Mouse (Mus musculus): ENCODE measurements at regions not wholly inside any gene's neighbourhood (a gene's known extent, or its start where the extent isn't known, plus 50 kb on each side); places are given as distances from the start of the nearest gene placed in this dataset.
"Not testable (repeated sequence)": the region's sequence is repeated elsewhere in the genome, so short reads cannot be mapped to it uniquely, and the experiment has no call there.

DNA sequence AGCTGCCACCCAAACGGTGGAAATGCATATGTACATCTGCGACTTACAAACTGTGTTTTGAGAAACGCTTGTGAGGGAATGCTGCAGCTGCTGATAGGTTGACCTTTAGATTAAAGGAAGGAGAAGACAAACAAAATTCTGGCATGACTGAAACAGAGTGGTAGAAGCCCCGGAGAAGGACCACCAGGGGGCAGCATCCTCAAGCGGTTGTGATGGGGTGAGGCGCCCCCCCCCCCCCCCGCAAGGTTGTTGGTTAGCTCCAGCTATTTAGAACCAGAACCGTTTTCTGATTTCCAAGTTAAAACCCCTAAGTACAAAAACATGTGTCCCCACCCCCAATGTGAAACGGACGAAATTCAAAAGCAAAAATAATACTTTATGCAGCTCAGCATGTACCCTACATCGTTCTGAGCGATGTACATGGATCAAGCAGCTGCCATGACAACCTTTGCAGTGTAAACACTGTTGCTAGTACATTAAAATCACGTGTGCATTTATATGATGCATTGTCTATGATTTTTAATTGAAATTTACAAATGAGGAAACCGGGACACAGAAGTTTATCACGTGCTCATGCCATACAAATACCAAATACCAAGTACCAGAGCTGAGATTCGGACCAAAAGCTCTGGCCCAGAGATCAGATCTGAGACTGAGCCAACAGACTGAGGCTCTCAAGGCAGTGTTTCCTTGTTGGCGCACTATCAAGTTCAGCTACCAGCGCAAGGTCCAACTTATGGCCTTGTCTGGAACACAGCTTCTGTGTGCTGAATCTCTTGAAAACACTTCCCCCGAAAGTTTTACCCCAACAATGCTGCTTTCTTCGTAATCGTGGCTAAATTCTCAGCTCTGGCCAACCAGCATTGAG is 100.0 kb upstream of the Ifngr1 start:
- peak; percentile 73 for ATAC-seq (replicated peaks; ENCODE audit: poor library complexity)

DNA sequence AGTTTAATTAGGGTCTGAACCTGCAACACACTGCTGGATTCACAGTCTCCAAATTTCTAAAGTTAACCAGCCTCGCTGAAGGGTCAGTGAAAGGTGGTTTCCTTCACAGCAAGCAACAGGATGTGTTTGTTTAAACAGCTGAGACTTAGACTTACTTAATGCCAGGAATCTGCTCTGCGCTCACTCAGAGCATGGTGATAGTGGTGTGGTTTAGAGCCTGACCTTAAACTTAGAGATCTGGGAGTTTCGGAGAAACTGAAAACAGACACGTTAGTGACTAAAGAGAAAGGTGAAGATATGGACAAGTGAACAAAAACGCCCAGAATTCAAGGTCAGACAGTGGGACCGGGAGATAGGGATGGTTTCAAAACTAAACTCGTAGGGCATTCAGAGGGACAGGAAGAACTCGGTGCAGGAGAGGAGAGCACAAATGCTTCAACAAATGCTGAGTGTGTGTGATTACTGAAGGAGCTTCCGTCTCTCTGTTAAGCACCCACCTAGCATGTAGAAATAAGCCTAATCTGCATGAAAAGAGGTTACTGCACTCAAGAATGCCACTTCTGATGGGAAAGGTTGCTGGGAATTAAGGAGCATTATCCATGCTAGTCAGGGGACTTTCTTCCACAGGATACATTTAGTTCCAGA is 97.2 kb upstream of the Ifngr1 start:
- peak; percentile 52 for ATAC-seq (replicated peaks; ENCODE audit: poor library complexity)

DNA sequence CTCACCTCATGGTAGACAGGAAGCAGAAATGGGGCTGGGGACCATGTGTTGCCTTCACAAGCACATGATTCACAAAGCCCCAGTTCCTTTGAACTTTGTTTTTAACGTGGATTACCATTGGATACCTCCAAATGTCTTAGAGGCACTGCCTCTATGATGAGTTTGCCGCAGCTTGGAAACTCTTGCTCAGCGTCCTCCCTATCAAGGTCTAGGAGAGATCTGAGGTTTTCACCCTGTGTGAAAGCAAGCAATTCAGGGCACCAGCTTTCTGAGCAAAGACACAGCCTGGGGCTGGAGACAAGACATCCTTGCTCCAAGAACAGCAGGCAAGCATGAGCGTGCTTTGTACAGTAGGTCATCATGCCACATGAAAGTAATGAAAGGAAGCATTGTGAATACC is 93.6 kb upstream of the Ifngr1 start:
- no peak for ATAC-seq (replicated peaks; ENCODE audit: poor library complexity)

DNA sequence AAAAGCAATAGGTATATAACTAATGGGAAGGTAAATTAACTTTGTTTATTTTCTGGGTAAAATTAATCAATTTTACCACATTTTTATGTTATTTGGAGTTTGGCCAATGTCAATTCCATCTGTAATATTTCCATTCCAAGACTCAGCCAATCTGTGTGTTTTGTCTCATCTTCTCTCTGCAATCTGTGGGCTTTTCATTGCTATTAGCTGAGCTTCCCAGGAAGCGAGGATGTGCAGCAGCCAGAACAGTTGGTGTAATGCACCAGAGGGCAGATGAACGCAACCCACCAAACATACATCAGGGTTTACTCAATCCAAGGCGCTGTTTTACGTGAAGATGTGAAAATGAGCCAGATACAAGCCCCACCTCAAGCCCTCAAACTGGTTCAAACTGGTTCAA is 88.9 kb upstream of the Ifngr1 start:
- ATAC-seq (replicated peaks; ENCODE audit: poor library complexity) = no peak

DNA sequence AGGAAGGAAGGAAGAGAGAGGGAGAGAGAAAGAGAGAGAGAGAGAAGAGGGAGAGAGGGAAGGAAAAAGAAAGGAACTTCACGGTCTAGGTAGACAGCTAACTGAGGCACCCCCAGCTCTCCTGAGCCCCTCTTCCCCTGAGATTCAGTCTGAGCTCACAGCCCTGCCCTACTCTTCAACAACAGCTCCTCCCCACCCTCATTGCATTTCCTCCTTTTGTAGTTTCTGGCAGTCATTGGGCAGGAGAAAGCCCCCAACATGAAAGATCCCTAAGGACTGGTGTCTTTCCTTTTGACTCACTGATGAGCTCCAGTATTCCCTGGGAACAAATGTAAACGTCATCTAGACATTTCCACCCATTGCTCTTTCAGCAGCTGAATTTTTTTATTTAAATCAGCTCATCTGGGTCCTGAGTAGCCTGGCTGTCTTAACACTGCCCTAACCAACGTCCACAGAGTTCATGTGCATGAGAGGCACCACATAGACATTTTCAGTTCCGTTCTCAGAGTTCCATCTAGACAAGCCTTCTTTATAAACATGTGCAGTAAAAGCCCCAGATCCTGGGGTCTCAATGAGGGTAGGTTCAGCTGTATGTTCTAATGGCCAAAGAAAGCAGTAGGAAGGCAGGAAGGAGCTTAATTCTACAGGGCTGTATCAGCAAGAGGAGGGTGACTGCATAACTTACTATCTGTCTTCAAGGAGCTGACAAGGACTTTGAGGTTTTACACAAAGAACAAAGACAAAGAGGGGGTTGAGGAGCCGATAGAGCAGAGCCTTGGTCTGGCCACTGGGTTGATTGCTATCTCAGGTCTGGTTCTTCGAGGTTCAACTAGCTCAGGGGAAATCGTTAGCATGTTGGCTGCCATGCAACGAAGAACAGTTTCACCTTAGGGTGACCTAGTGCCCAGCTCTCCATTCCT is 87.6 kb upstream of the Ifngr1 start:
- ATAC-seq (replicated peaks; ENCODE audit: poor library complexity) = 0 out of 2 replicates have a peak, but pooled peaks have one; percentile 9

DNA sequence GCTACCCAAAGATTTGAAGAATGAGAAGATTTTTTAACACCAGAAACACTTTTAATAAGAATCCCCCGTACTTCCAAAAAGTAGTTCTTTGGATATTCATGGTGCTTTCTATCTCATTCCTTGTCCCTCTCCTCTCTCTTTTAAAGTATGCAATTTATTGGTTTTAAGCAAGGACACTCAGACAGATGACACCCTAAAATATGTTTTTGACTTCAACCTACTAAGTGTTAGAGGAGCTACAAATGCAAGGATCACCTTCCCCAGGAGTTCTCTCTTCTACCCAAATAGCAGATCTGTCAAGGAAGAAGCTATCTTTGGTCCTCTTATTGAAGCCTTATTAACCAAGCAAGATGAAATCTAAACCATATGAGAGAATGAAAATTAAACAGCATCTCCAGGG is 86.6 kb upstream of the Ifngr1 start:
- no peak for ATAC-seq (replicated peaks; ENCODE audit: poor library complexity)

DNA sequence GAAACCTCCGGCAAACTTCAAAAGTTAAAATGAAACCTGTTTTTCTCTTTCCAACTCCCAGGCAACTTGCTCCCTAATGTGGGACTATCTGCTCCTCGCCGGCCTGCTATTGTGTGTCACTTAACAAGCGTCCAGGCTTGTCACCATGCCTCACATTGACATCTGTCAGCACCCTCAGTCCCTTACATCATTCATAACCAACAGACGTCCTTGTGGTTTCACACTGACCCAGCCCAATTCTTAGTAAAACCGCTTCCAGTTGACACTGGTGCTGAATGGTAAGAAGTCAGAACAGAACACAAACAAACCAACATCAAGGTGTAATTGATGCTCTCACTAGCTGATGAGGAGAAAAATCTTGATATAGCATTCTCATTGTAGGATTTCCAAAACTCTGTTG is 85.8 kb upstream of the Ifngr1 start:
- peak; percentile 77 for ATAC-seq (replicated peaks; ENCODE audit: poor library complexity)

DNA sequence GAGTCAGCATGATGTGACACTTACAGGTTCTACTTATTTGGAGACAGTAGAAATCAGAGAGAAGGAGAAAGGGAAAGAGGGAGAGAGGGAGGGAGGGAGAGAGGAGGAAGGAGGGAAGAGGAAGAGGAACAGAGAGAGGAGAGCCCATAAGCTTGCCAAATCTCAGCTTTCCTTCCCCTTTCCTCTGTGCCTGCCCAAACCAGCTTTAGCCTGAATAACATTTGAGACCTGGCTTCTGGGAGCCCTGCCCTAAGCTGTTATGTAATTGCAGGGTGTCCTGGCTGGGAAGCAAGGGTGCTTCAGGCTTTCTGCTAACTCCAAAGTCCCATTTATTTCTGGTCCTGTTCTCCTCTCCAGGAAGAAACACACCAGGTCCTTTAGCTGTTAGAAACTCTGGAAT is 85.3 kb upstream of the Ifngr1 start:
- peak; percentile 88 for ATAC-seq (replicated peaks; ENCODE audit: poor library complexity)

DNA sequence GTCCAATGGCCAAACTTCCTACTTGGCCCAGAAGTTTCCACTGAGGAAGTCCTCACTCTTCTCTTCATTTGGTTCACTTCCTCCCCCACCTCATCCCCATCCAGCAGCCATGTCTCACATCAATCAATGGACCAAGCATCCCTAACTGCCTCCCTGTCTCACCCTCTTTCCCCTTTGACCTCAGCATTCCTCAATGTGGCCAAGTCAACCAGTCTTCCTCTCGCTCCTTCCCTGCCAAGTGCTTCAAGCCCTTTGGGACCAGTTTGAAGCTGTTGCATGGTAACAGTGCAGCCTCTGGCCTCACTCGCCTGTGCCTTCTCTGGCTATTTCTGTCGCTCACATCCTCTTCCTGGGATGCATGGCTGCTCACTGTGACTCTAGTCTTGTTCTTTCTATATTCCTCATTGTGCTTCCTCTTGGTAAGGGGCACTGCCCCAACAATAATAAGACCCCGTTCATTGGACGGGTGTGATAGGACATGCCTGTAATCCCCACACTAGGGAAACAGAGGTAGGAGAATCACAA is 83.5 kb upstream of the Ifngr1 start:
- no peak for ATAC-seq (replicated peaks; ENCODE audit: poor library complexity)

DNA sequence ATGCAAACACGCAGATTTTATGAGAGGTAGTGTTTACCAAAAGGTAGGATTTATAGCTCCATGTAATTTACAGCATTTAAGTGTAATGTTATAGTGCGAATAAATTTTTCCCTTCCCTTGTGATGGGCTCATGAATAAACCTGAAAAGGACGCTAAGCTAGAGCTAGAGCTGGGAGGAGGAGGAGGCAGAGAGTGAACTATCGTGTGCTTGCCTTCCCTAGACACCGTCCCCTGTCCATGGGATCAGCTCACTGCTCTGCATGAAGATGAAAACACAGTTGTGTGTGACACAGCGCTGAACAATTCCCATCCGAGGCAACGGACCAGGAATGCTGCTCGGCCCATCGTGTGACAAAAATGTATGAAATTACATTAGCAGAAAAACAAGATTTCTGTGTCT is 81.7 kb upstream of the Ifngr1 start:
- ATAC-seq (replicated peaks; ENCODE audit: poor library complexity) = no peak

DNA sequence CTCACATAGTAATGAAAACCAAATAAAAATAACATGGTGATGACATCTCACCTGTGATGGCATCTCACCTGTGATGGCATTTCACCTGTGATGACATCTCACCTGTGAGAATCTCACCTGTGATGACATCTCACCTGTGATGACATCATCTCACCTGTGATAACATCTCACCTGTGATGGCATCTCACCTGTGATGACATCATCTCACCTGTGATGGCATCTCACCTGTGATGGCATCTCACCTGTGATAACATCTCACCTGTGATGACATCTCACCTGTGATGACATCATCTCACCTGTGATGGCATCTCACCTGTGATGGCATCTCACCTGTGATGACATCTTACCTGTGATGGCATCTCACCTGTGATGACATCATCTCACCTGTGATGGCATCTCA is 77.4 kb upstream of the Ifngr1 start:
- ATAC-seq (replicated peaks; ENCODE audit: poor library complexity) = not testable (repeated sequence)

DNA sequence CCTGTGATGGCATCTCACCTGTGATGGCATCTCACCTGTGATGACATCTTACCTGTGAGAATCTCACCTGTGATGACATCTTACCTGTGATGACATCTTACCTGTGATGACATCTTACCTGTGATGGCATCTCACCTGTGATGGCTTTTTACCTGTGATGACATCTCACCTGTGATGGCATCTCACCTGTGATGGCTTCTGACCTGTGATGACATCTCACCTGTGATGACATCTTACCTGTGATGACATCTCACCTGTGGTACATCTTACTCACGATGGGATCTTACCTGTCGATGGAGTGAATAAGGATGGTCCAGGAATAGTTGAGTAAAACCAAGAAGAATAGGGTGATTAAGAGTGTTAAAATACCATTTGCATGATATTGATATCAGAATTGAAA is 76.9 kb upstream of the Ifngr1 start:
- no peak for ATAC-seq (replicated peaks; ENCODE audit: poor library complexity)

DNA sequence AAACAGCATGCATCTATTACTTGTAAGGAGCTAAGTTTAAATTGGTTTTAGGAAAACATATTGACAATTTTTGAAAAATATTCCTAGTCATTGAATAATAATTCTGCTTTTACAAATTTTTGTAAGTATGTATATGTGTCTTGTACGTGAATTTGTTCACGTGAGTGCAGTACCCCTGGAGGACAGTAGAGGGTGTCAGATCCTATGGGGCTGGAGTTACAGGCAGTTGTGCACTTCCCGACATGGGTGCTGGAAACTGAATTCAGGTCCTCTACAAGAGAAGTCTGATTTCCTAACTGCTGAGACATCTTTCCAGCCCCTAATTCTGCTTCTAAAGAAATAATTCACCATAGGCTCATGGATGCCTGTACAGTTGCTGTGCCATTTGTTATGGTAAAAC is 75.7 kb upstream of the Ifngr1 start:
- no peak for ATAC-seq (replicated peaks; ENCODE audit: poor library complexity)

DNA sequence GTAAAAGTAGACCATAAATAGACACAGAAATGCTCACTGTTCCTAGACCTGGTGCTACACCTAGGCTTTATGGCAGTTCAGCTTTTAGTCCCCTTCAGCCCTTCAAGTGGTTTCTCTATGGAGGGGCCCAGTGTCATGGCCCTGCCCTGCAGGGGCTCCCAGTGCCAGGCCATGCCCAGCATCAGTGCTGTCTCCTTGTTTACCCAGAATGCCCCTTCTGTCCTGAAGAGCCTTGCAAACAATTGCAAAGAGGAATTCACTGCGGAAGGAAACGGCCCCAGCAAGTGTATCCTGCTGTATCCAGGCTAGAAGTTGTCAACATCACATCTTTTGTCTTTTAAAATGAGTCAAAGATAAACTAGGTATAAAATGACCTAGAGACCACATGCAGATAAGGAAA is 74.7 kb upstream of the Ifngr1 start:
- ATAC-seq (replicated peaks; ENCODE audit: poor library complexity) = no peak

DNA sequence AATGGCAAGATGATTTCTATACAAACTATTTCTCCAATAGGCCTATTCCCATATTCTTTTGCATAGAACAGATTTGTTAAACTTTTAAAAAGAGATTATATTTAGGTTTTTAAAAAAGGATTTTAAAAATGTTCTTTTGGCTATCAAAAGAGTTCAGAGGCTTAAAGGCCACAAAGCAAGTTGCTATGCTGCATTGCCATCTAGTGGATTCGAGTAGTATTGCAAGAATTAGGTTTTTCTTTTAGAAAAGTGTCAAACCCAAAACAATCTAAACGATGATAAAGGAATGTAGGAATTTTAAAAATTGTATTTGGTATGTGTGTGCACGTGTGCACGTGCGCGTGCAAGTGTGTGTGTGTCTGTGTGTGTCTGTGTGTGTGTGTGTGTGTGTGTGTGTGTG is 73.0 kb upstream of the Ifngr1 start:
- ATAC-seq (replicated peaks; ENCODE audit: poor library complexity) = peak; percentile 65

DNA sequence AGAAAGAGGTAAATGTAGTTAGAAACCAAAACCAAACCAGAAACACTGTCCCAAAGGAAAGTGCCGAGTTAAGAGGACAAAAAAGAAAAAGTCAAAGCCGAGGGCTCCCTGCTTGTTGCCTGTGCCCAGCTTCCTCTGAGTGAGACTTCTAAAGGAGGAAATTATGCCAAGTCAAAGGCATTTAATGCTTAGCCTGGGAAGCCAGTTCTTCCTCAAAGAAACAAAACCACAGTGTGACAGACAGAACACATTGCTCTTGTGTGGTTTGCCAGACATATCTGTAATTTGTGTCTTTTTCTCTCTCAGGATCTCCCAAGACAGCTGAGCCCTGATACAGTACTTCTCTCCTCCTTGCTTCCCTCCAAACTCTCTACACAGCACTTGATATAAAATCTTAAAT is 69.6 kb upstream of the Ifngr1 start:
- peak; percentile 51 for ATAC-seq (replicated peaks; ENCODE audit: poor library complexity)

DNA sequence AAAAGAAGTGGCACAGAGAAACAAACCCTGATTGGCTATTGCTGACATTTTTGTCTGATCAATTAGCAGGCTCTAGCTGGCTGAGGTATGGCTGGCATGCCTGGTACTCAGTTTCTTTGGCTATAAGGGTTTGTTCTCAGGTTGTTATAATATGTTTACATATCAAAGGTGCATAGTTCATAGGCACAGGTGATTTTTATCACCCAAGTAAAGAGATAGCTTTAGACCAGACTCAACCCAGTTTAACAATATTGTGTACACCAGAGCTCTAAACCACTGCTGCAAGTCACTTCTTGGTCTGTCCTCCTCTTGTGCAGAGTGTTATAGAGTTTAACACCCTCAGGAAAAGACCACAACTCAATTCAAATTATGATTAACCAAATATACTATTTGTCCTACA is 65.8 kb upstream of the Ifngr1 start:
- ATAC-seq (replicated peaks; ENCODE audit: poor library complexity) = no peak

DNA sequence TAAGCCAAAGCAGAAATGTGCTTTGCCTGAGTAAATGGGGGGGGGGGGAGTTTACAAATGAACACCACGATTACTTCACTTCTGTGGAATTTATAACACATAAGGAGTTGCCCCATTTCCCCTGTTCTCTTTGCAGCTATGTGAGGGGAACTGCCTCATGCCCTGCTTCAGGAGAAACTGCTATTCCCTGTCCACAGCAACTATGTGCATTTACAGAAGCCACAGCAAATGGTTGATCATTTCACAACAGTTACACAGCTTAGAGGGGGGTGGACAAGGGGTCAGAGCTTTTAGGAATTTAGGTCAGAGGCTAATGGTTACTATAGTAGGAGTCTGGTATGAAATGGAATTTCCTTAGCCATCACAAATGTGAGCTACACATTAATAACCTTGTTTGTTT is 65.4 kb upstream of the Ifngr1 start:
- peak; percentile 89 for ATAC-seq (replicated peaks; ENCODE audit: poor library complexity)

DNA sequence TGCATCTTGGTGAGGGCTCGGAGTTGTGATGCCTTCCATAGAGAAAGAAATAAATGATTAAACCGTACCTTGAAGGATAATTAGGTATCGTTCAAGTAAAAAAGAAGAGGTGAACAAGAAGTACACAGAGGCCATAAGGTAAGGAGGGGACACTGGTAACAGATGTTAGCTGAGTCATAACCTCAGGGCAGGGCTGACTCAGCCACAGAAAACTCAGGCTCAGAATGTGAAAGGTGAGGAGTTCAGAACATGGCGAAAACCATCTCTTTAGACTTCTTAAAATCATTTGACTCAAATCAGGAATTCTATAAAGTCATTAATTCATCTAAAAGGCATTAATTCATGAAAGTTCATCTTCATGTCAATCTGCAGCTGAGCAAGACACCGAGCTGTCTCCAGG is 62.1 kb upstream of the Ifngr1 start:
- no peak for ATAC-seq (replicated peaks; ENCODE audit: poor library complexity)

DNA sequence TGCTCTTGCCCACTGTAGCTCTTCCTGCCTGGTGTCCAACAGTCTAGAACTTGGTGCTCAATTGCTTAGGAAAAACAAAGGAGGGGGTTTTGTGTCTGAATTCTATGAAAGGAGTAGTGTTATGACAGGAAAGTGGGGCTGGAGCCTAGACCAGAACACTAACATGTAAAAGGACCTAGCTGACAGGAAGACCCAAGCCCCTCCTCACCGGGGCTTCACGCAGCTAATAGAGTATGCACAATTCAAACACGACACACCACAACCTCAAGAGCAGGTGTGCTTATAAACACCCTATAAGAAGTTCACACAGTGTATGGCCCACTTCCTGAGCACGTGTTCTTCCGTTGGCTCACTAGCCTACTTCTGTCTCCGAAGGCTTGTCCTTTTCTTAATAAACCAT is 61.7 kb upstream of the Ifngr1 start:
- no peak for ATAC-seq (replicated peaks; ENCODE audit: poor library complexity)

DNA sequence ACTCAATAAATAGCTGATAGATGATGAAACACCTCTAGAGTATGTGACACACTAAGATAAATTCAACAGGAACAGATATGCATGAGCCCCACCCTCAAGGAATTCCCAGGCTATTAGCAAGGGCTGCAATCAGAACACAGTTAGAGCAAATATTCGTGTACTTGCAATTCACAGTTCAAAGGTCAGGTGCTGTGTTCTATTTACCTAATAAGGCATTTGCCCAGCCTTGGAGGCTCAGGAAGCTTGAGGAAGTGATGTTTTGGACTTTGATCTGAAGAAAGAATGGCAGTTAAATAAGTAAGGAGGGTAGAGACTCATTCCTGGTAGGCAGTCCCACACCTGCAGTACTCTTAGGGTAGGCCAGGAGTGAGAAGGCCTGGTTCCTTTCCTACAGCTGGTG is 60.3 kb upstream of the Ifngr1 start:
- no peak for ATAC-seq (replicated peaks; ENCODE audit: poor library complexity)

Data from megakaryocyte progenitor cell, adult 5-6 weeks (primary cell).